Mouse (Mus musculus) MEL (cell line): Measurements from ENCODE around the gene Faim2.

Experiments used
- CTCF ChIP-seq, 3 experiments: IDR thresholded peaks in 2 of 3; conservative IDR thresholded peaks in 1 of 3; 2 replicates each; pipeline ENCODE4 v1.5.1; 2011 to 2012; ENCODE audit warnings: low read length in 3 of 3, low read depth in 2 of 3, mild to moderate bottlenecking in 2 of 3, improper control_type of control experiment in 1 of 3, inconsistent platforms in 1 of 3, mixed read lengths in 1 of 3, moderate library complexity in 1 of 3; ENCODE audit not compliant: control insufficient read depth in 1 of 3, insufficient read depth in 1 of 3, poor library complexity in 1 of 3, severe bottlenecking in 1 of 3
- KAT2A ChIP-seq: conservative IDR thresholded peaks from 2 replicates; pipeline ENCODE4 v1.6.1; 2012; ENCODE audit warnings: low read depth, low read length, improper control_type of control experiment, inconsistent platforms
- MAX ChIP-seq: IDR thresholded peaks from 2 replicates; pipeline ENCODE4 v1.6.1; 2011; ENCODE audit warnings: low read length, improper control_type of control experiment
- TCF12 ChIP-seq: IDR thresholded peaks from 2 replicates; pipeline ENCODE4 v1.6.1; 2014; ENCODE audit warnings: low read depth, mild to moderate bottlenecking, inconsistent platforms, low read length, improper control_type of control experiment, moderate library complexity

DNA sequence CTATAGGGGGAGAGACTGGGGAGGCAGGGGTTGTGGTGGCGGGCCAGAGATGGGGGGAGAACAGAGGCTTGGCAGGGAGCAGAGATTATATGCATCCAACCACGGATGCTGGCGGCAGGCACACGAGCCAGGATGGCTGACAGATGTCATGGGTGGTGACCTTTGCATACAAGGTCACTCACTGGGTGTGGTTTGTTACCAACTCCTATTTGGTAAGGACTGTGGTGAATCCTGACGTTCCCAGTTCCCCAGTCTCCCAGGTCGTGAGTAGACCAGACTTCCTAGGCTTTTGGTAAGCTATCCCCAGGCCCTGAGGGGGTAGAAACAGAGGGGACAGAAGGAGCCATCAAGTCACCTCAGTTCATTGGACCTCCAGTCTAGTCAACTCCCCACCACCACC, 40.7 kb upstream of the Faim2 start:
- no peak for TF ChIP-seq CTCF (IDR thresholded peaks at IDR 0.05 in 2 of 3, conservative IDR thresholded peaks at IDR 0.05 in 1 of 3; ENCODE audit: control insufficient read depth in 1 of 3, insufficient read depth in 1 of 3, low read depth in 2 of 3, low read length in 3 of 3, poor library complexity in 1 of 3, severe bottlenecking in 1 of 3)
- no peak for TF ChIP-seq KAT2A
- no peak for TF ChIP-seq TCF12
- no peak for TF ChIP-seq MAX
